Mouse (Mus musculus) c-Kit-negative CD71-positive TER-119-positive erythroid progenitor cells, embryonic 14.5 days (primary cell): ENCODE results near the gene Kcnh4.

ENCODE experiments used
- DNase-seq: peaks from one replicate; pipeline ENCODE4 v3.0.0-alpha.2; 2013; ENCODE audit warnings: low read depth, low spot score

The Kcnh4 gene

GRCm38 (mm10) chr11:100710977-100711376 is 48.8 kb downstream of the Kcnh4 start:
- no peak for DNase-seq

GRCm38 (mm10) chr11:100710528-100710927 is 49.2 kb downstream of the Kcnh4 start:
- DNase-seq: no peak

- DNase-seq: no peak
Measured at GRCm38 (mm10) chr11:100709201-100709810, 50.4 kb downstream of the Kcnh4 start.

GRCm38 (mm10) chr11:100705095-100705747 is 54.5 kb downstream of the Kcnh4 start:
- no peak for DNase-seq

DNA sequence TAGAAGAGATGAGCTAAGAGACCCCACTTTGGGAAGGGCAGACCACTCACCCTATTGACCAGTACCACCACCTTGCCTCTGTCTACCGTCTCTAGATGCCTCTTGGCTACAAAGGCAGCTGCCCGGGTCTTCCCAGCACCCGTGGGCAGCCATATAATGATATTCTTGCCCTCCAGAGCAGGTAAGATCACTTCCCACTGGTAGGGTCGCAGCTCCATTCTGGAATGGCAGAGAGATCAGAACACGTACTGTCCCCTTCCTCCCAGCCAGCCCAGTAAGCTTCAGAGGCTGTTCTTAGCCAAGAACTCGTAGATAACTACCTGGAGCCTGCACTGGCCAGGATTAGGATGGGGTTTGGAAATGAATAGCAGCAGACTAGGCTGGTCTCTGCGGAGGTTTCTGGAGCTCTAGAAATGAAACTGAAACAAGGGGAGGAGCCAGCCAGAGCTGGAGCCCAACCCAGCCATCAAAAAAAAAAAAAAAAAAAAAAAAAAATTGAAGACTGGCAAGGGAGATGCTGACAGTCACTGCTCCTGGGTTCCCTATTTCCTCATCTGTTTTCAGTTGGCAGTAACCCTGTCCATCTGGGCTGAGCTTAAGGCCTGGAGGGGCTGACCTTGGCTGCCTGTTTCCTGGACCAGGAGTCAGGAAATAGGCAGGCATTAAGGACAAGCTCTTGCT is 55.8 kb downstream of the Kcnh4 start, which contains the start of gene Dhx58:
Gene Dhx58 (minus strand): TSS at position 421 of the 681 bp plus-strand sequence.
- no peak for DNase-seq

- no peak for DNase-seq
Measured at GRCm38 (mm10) chr11:100703366-100703765, 56.4 kb downstream of the Kcnh4 start.

GRCm38 (mm10) chr11:100702906-100703305 is 56.8 kb downstream of the Kcnh4 start:
- DNase-seq: no peak

GRCm38 (mm10) chr11:100702081-100702851 is 57.5 kb downstream of the Kcnh4 start:
- DNase-seq: peak; percentile 56

DNA sequence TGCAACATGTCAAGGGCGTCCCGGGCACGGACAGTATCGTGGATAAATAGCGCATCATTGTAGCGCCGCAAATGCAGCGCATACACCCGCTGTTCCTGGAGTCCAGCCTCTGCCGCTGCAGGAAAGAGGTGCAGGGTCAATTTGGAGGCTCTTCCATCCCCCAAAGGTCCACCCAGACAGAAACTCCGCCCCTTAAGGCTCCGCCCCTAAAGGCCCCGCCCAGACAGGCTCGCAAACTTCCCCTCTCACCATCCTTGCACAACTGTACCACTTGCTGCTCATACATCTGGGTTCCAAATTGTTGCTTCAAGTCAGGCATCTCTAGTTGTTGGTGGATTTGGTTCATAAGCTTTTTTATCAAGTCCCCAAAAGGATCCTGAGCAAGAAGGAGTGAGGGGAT is 58.4 kb downstream of the Kcnh4 start:
- no peak for DNase-seq

DNA sequence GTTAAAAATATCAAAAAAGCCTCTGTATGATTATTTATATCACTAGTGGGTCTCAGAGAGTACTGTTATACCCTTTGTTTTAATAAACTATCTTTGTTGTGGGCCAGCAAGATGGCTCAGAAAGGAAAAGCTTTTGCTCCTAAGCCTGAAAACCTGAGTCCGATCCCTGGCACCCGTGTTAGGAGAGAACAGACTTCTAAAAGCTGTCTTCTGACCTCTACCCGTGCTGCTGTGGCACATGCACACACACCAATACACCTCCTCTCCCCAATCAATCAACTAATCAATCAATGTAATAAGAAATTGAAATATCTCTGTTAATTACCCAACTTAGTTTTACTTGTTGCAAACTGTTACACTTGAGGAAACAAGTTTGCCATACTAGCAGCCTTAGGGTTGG is 59.0 kb downstream of the Kcnh4 start:
- DNase-seq: no peak

DNA sequence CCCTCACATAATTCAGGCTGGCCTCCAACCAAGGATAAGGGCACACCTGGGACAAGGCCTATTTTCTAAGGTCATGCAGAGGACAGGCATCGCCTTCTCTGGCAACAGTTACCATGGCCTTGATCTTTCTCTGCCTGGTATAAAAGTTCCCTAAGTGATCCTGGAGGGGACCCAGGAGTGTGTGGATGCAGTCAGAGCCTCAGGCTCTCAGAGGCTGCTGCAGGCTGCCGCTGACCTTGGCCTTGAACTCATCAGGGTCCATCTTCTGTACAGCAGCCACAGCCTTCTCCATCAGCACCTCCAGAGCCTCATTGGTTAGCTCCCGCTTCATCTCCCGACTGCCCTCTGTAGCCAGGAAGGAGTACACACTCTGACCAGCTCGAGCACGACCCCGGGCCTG is 61.8 kb downstream of the Kcnh4 start:
- no peak for DNase-seq

- DNase-seq: no peak
Measured at GRCm38 (mm10) chr11:100694926-100695325, 64.8 kb downstream of the Kcnh4 start.

DNA sequence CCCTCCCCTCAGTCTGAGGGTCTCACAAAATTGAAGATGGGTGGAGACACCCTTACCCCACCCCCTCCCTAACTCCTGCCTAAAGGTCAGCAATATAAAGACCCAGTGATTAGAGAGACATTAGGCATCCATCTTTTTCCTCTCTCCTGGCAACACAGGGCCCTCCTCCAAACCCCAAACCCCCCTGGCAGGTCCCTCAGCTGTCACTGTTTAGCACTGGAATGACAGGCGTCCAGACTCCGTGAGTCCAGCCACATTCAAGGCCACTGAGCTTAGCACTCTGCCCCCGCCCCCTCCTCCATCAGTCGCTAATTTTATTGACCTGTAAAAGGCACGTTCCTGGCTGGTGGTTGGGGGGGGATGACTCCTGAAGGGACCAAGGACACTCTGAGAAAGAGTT is 66.6 kb downstream of the Kcnh4 start:
- DNase-seq: no peak

- no peak for DNase-seq
Measured at GRCm38 (mm10) chr11:100692164-100692616, 67.6 kb downstream of the Kcnh4 start, which contains the start of gene Zfp385c. TSS of gene Zfp385c (minus strand) at chr11:100692455.

DNA sequence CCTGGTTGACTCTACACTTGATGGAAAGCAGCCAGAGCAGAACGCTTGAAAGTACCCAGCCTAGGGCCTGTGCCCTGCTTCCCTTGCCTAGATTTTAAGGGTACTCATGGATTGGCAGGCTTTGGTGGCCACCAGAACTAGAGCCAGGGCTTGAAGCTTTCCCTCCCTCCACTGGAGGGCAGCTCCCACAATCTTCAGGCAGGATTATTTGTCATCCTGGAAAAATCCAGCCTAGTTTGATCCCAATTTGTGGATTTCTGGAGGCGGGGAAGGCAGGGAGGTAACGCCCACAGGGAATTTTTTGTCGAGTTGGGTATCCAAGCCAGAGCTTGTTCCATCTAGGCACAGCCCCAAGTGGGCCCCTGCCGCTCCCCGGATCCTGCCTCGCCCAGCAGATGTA is 69.4 kb downstream of the Kcnh4 start:
- DNase-seq: no peak
